Mouse (Mus musculus) MEL (cell line): ENCODE measurements around the gene Rin2.

Experiments
- CHD2 ChIP-seq: IDR thresholded peaks from 2 replicates; pipeline ENCODE4 v1.6.1; 2011; ENCODE audit warnings: low read length, improper control_type of control experiment
- CTCF ChIP-seq, 3 experiments: IDR thresholded peaks in 2 of 3; conservative IDR thresholded peaks in 1 of 3; 2 replicates each; pipeline ENCODE4 v1.5.1; 2011 to 2012; ENCODE audit warnings: low read length in 3 of 3, low read depth in 2 of 3, mild to moderate bottlenecking in 2 of 3, improper control_type of control experiment in 1 of 3, inconsistent platforms in 1 of 3, mixed read lengths in 1 of 3, moderate library complexity in 1 of 3; ENCODE audit not compliant: control insufficient read depth in 1 of 3, insufficient read depth in 1 of 3, poor library complexity in 1 of 3, severe bottlenecking in 1 of 3
- EP300 ChIP-seq, 2 experiments: IDR thresholded peaks; 2 replicates each; pipeline ENCODE4 v1.6.1; 2011; ENCODE audit warnings: improper control_type of control experiment in 2 of 2, low read length in 2 of 2, low read depth in 1 of 2, mild to moderate bottlenecking in 1 of 2
- POLR2AphosphoS2 ChIP-seq: IDR thresholded peaks from 2 replicates; pipeline ENCODE4 v1.6.1; 2011; ENCODE audit warnings: low read length, improper control_type of control experiment

GRCm38 (mm10) chr2:145882398-145882797 is 207.4 kb downstream of the Rin2 start:
- TF ChIP-seq CTCF (IDR thresholded peaks at IDR 0.05 in 2 of 3, conservative IDR thresholded peaks at IDR 0.05 in 1 of 3; ENCODE audit: control insufficient read depth in 1 of 3, insufficient read depth in 1 of 3, low read depth in 2 of 3, low read length in 3 of 3, poor library complexity in 1 of 3, severe bottlenecking in 1 of 3) (peak in 1 of 3 experiments; percentile 41; a peak in 3 of 6 replicates), POLR2AphosphoS2 (no peak), CHD2 (no peak), EP300 (IDR thresholded peaks at IDR 0.05; ENCODE audit: low read depth in 1 of 2, low read length in 2 of 2) (no peak)
